Mouse (Mus musculus) kidney, adult 2 months (tissue): Measurements from ENCODE around the gene Ano1. TPM values are rescaled to one million over a fixed set of nuclear protein-coding genes. Genes with fewer than 3 reads are reported as not detected.
A peak's percentile ranks its signal among the peaks of the same experiment; 100 is the strongest.

Source experiments
- DNase-seq: peaks from one replicate; pipeline ENCODE4 v3.0.0; 2021
- H3K27ac ChIP-seq: fragments of 200-500 bp; 2 replicates; pipeline ENCODE4 v1.5.1; 2012; ENCODE audit warnings: low read depth, low read length, control low read depth, inconsistent platforms; ENCODE audit not compliant: insufficient read depth
- H3K27me3 ChIP-seq: fragments of 200-500 bp; replicated peaks from 2 replicates; pipeline ENCODE4 v1.6.1; 2012; ENCODE audit warnings: mild to moderate bottlenecking, moderate library complexity, low read length, inconsistent platforms; ENCODE audit not compliant: control insufficient read depth, insufficient read depth
- H3K36me3 ChIP-seq: fragments of 200-500 bp; 2 replicates; pipeline ENCODE4 v1.6.1; 2012; ENCODE audit warnings: mild to moderate bottlenecking, moderate library complexity, low read length, inconsistent platforms; ENCODE audit not compliant: control insufficient read depth, insufficient read depth
- H3K4me1 ChIP-seq: fragments of 200-500 bp; 2 replicates; pipeline ENCODE4 v1.6.1; 2011; ENCODE audit warnings: low read length; ENCODE audit not compliant: control insufficient read depth, insufficient read depth
- H3K4me3 ChIP-seq: fragments of 200-500 bp; 2 replicates; pipeline ENCODE4 v1.5.1; 2011; ENCODE audit warnings: mild to moderate bottlenecking, low read depth, low read length, control low read depth; ENCODE audit not compliant: insufficient read depth
- CTCF ChIP-seq: fragments of 200-500 bp; conservative IDR thresholded peaks from 2 replicates; pipeline ENCODE4 v1.5.1; 2011; ENCODE audit warnings: low read depth, mild to moderate bottlenecking, control low read depth, low read length, moderate library complexity, mixed read lengths; ENCODE audit not compliant: insufficient read depth, insufficient read length
- POLR2A ChIP-seq: fragments of 200-500 bp; IDR thresholded peaks from one replicate; pipeline ENCODE4 v1.6.1; 2011; ENCODE audit warnings: low read depth, low read length, control low read depth
- WGBS: fragments of 180-500 bp; shearing (Covaris S2); methylation state at CpG from one replicate; pipeline ENCODE4 v1.1.7; 2018; 5-methylcytosine and 5-hydroxymethylcytosine counted together
- polyA plus RNA-seq: library from polyadenylated mRNA; depleted of rRNA; stranded (reverse); fragments of >200 nt; gene quantifications from 2 replicates; pipeline ENCODE4 v1.2.3, GENCODE M21; 2012

Gene Ano1
- polyA plus RNA-seq, 1 experiment: 10.0 TPM

DNA sequence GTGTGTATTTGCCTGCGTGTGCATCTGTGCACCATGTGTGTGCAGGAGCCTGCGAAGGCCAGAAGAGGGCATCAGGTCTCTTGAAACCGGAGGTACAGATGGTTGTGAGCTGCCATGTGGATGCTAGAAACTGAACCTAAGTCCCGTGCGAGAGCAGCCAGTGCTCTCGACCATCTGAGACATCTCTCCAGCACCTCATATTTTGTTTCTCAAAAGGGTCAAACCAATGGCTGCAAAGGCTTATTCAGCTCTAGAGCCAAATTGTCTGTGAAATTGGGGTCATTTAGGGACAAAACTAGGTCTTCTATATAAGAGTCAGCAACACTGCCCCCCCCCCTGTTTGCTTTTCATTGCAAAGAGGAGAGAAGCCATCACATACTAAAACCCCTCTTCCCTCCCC is 84.7 kb downstream of the Ano1 start:
- H3K27me3 ChIP-seq: no peaks in the 10 kb centered on the region
- no peak overlapping the region for H3K27ac ChIP-seq
- H3K4me3 ChIP-seq: no peak overlapping the region
- no peaks in the 10 kb centered on the region for H3K36me3 ChIP-seq
- DNase-seq: no peak
- no peak for TF ChIP-seq POLR2A
- no peak for TF ChIP-seq CTCF
- H3K4me1 ChIP-seq: no peaks in the 10 kb centered on the region
- 91% methylated on average over 6 of the region's 6 CpGs for whole genome bisulfite sequencing

DNA sequence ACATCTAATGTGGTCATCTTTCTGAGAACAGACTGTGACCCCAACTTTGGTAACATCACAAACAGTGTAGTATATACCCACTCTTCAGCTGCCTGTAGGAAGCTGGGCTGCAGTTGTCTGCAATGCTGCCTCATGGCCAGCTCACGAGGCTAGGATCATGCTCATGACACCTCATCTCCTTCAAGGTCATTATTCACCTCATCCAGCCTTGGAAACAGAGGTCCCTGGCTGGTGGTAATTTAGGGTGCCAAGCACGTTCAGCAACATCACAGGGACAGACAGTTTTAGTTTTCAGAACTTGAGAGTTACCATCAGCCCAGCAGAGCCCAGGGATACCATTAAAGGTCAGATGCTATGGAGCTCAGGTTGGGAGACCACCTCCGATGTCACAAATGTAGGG is 86.2 kb downstream of the Ano1 start:
- Histone ChIP-seq H3K36me3 (no peaks in the 10 kb centered on the region), H3K27me3 (no peaks in the 10 kb centered on the region), H3K27ac (no peak overlapping the region), H3K4me3 (no peak overlapping the region), H3K4me1 (no peaks in the 10 kb centered on the region)
- TF ChIP-seq CTCF (no peak), POLR2A (no peak)
- no peak for DNase-seq
- WGBS: 86% methylated on average over 3 of the region's 3 CpGs

DNA sequence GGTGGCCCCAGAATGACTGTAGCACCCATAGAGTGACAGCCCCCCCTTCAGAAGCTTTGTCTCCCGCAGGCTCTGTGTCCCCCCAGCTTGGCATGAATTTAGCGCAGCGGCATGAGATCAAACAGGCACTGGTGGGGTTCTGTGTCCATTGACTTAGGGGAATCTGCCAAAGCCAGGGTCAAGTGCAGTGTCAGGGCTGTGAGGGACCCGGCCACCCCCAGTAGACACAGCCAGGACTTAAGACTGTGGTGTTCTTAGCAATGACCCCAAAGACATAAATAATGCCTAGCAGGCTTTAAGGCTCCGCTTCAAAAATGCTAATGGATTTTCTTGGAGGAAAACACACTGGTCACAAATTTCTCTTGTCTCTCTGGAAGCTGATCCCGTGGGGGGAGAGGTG is 88.2 kb downstream of the Ano1 start:
- Histone ChIP-seq H3K27me3 (no peaks in the 10 kb centered on the region), H3K4me3 (no peak overlapping the region), H3K4me1 (no peaks in the 10 kb centered on the region), H3K27ac (no peak overlapping the region), H3K36me3 (no peaks in the 10 kb centered on the region)
- 38% methylated on average over 6 of the region's 6 CpGs for WGBS
- TF ChIP-seq POLR2A (no peak), CTCF (no peak)
- peak; percentile 43 for DNase-seq

- no peaks in the 10 kb centered on the region for H3K36me3 ChIP-seq
- TF ChIP-seq POLR2A: no peak
- H3K27ac ChIP-seq: no peak overlapping the region
- 68% methylated on average over 9 of the region's 9 CpGs for WGBS
- H3K4me3 ChIP-seq: no peak overlapping the region
- no peak for DNase-seq
- H3K4me1 ChIP-seq: no peaks in the 10 kb centered on the region
- no peaks in the 10 kb centered on the region for H3K27me3 ChIP-seq
Observed at GRCm38 (mm10) chr7:144656261-144656967, 95.4 kb downstream of the Ano1 start.

- no peaks in the 10 kb centered on the region for H3K27me3 ChIP-seq
- H3K36me3 ChIP-seq: no peaks in the 10 kb centered on the region
- DNase-seq: peak; percentile 49
- H3K27ac ChIP-seq: no peak overlapping the region
- no peak overlapping the region for H3K4me3 ChIP-seq
- TF ChIP-seq POLR2A: no peak
- TF ChIP-seq CTCF: no peak
- WGBS: 38% methylated on average over 10 of the region's 10 CpGs
- H3K4me1 ChIP-seq: no peaks in the 10 kb centered on the region
Observed at GRCm38 (mm10) chr7:144653681-144654425, 97.9 kb downstream of the Ano1 start.

DNA sequence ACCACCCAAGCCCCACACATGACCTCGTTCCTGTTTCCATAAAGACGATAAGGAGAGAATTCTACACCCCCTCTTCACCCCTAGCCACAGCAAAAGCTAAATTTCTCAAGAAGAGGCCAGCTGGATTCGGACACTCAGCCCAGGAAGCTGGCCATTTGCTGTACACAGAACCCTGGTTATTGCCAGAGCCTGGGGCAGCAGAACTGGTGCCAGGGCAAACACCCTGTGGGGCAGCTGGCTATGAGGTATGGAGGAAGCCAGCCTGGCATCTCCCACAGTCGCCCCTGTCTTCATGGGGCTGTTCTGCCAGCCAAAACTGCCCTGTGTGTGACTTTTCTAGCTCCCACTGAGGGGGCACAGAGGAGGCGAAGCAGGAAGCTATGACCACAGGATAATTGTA is 104.2 kb downstream of the Ano1 start:
- 47% methylated on average over 5 of the region's 5 CpGs for WGBS
- no peaks in the 10 kb centered on the region for H3K27me3 ChIP-seq
- H3K4me1 ChIP-seq: no peaks in the 10 kb centered on the region
- H3K4me3 ChIP-seq: no peak overlapping the region
- H3K27ac ChIP-seq: no peak overlapping the region
- DNase-seq: no peak
- TF ChIP-seq CTCF: no peak
- TF ChIP-seq POLR2A: no peak
- no peaks in the 10 kb centered on the region for H3K36me3 ChIP-seq

DNA sequence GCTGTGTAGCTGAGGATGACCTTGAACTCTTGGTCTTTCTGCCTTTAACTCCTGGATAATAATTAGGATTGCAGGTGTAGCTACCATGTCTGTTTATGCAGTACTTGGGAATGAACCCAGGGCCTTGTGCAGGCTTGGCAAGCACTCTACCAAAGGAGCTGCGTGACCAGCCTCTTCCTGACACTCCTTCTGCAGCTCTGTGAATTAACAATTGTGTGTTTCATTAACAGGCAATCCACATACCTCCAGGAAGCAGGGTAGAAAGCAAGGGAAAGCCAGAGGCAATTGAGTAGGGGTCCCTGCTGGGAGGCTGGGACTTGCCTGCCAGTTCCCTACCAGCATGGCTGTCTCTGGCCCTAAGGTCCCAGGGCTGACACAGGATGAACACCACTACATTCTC is 111.0 kb downstream of the Ano1 start:
- Histone ChIP-seq H3K27ac (no peak overlapping the region), H3K4me1 (no peaks in the 10 kb centered on the region), H3K4me3 (no peak overlapping the region), H3K27me3 (no peaks in the 10 kb centered on the region), H3K36me3 (no peaks in the 10 kb centered on the region)
- DNase-seq: no peak
- WGBS: 89% methylated on average over 1 of the region's 1 CpGs
- TF ChIP-seq POLR2A (no peak), CTCF (no peak)
